Mouse (Mus musculus) cerebellum, postnatal 25 days (tissue): ENCODE results near the gene Tmc6.

ENCODE experiments used
- DNase-seq, 2 experiments: peaks; one replicate each; pipeline ENCODE4 v3.0.0; 2021; ENCODE audit warnings: mixed read lengths in 2 of 2

The Tmc6 gene

GRCm38 (mm10) chr11:117780199-117780515, 1.8 kb downstream of the Tmc6 start:
- no peak for DNase-seq

- DNase-seq: peak in 1 of 2 experiments; percentile 40
Observed at GRCm38 (mm10) chr11:117779434-117780198, 2.4 kb downstream of the Tmc6 start.

GRCm38 (mm10) chr11:117778851-117779433, 3.1 kb downstream of the Tmc6 start:
- no peak for DNase-seq

- no peak for DNase-seq
Observed at GRCm38 (mm10) chr11:117778031-117778430, 4.0 kb downstream of the Tmc6 start.

GRCm38 (mm10) chr11:117777111-117777510, 4.9 kb downstream of the Tmc6 start:
- no peak for DNase-seq

GRCm38 (mm10) chr11:117776085-117776792, 5.8 kb downstream of the Tmc6 start:
- no peak for DNase-seq

GRCm38 (mm10) chr11:117775540-117775939, 6.5 kb downstream of the Tmc6 start:
- no peak for DNase-seq

GRCm38 (mm10) chr11:117774925-117775324, 7.1 kb downstream of the Tmc6 start:
- peak in 1 of 2 experiments; percentile 40 for DNase-seq

- no peak for DNase-seq
Observed at GRCm38 (mm10) chr11:117772352-117772751, 9.6 kb downstream of the Tmc6 start.

- DNase-seq: no peak
Observed at GRCm38 (mm10) chr11:117770407-117770806, 11.6 kb downstream of the Tmc6 start.

GRCm38 (mm10) chr11:117769683-117770047, 12.3 kb downstream of the Tmc6 start:
- DNase-seq: peak in 1 of 2 experiments; percentile 33

- peak in 1 of 2 experiments; percentile 68 for DNase-seq
Observed at GRCm38 (mm10) chr11:117768725-117769682, 13.0 kb downstream of the Tmc6 start.

- no peak for DNase-seq
Observed at GRCm38 (mm10) chr11:117766275-117766674, 15.7 kb downstream of the Tmc6 start.

GRCm38 (mm10) chr11:117765361-117765760, 16.6 kb downstream of the Tmc6 start:
- no peak for DNase-seq

- DNase-seq: no peak
Observed at GRCm38 (mm10) chr11:117764319-117764718, 17.7 kb downstream of the Tmc6 start.

- no peak for DNase-seq
Observed at GRCm38 (mm10) chr11:117762246-117762645, 19.8 kb downstream of the Tmc6 start.

- DNase-seq: no peak
Observed at GRCm38 (mm10) chr11:117761801-117762200, 20.2 kb downstream of the Tmc6 start.

- DNase-seq: peak in 1 of 2 experiments; percentile 59
Observed at GRCm38 (mm10) chr11:117760374-117761119, 21.5 kb downstream of the Tmc6 start.

- DNase-seq: peak; percentile 67 to 73
Observed at GRCm38 (mm10) chr11:117759267-117759666, 22.7 kb downstream of the Tmc6 start.

- DNase-seq: no peak
Observed at GRCm38 (mm10) chr11:117755891-117756290, 26.1 kb downstream of the Tmc6 start.

- DNase-seq: no peak
Observed at GRCm38 (mm10) chr11:117751544-117751943, 30.5 kb downstream of the Tmc6 start.

GRCm38 (mm10) chr11:117749414-117749813, 32.6 kb downstream of the Tmc6 start:
- DNase-seq: peak in 1 of 2 experiments; percentile 48
